Mouse (Mus musculus) intestine, postnatal 0 days (tissue): Measurements from ENCODE around the gene Ttll3. TPM values are rescaled to one million over a fixed set of nuclear protein-coding genes. Genes with fewer than 3 reads are reported as not detected.

Experiments
- ATAC-seq: fragments of 200-750 bp; cut with Nextera tagmentation; 2 replicates; pipeline ENCODE4 v1.8.0; 2017; ENCODE audit warnings: mild to moderate bottlenecking, moderate TSS enrichment, moderate library complexity
- H3K27ac ChIP-seq: fragments of 300-500 bp; sonication (generic); 2 replicates; pipeline ENCODE4 v1.5.1; 2014; ENCODE audit warnings: mild to moderate bottlenecking, low read depth, low read length, moderate library complexity
- H3K27me3 ChIP-seq: fragments of 300-500 bp; sonication (generic); replicated peaks from 2 replicates; pipeline ENCODE4 v1.6.1; 2014; ENCODE audit warnings: low read length, mixed read lengths; ENCODE audit not compliant: control insufficient read depth, insufficient read depth
- H3K36me3 ChIP-seq: fragments of 300-500 bp; sonication (generic); 2 replicates; pipeline ENCODE4 v1.6.1; 2014; ENCODE audit warnings: mild to moderate bottlenecking, moderate library complexity; ENCODE audit not compliant: control insufficient read depth, insufficient read depth
- H3K4me1 ChIP-seq: fragments of 300-500 bp; sonication (generic); replicated peaks from 2 replicates; pipeline ENCODE4 v1.6.1; 2014; ENCODE audit warnings: antibody characterized with exemption, low read length, mixed read lengths; ENCODE audit not compliant: control insufficient read depth, insufficient read depth
- H3K4me2 ChIP-seq: fragments of 300-500 bp; sonication (generic); replicated peaks from 2 replicates; pipeline ENCODE4 v1.6.1; 2014; ENCODE audit warnings: low read depth, mild to moderate bottlenecking, moderate library complexity
- H3K4me3 ChIP-seq: fragments of 300-500 bp; sonication (generic); 2 replicates; pipeline ENCODE4 v1.5.1; 2014; ENCODE audit warnings: low read depth, low read length
- H3K9ac ChIP-seq: fragments of 300-500 bp; sonication (generic); 2 replicates; pipeline ENCODE4 v1.6.1; 2014; ENCODE audit warnings: mild to moderate bottlenecking, low read depth, low read length
- H3K9me3 ChIP-seq: fragments of 300-500 bp; sonication (generic); 2 replicates; pipeline ENCODE4 v1.6.1; 2016; ENCODE audit warnings: mixed run types; ENCODE audit not compliant: control insufficient read depth
- CTCF ChIP-seq: sonication (generic); IDR thresholded peaks from 2 replicates; pipeline ENCODE4 v1.5.1; 2016; ENCODE audit warnings: low read depth, mild to moderate bottlenecking, control low read depth, antibody characterized with exemption, moderate library complexity
- WGBS: fragments of 180-500 bp; shearing (Covaris S2); extraction: QIAGEN DNeasy Blood & Tissue Kit; methylation state at CpG from one replicate; pipeline ENCODE4 v1.1.7; 2014; 5-methylcytosine and 5-hydroxymethylcytosine counted together
- polyA plus RNA-seq: library from polyadenylated mRNA; unstranded; fragments of >200 nt; fragmentation: Nextera tagmentation; extraction: Ambion mirVana; gene quantifications from 2 replicates; pipeline ENCODE4 v1.2.1, GENCODE M21; 2015

Gene Ttll3
- 1.4 and 1.6 TPM in 2 replicates for polyA plus RNA-seq

DNA sequence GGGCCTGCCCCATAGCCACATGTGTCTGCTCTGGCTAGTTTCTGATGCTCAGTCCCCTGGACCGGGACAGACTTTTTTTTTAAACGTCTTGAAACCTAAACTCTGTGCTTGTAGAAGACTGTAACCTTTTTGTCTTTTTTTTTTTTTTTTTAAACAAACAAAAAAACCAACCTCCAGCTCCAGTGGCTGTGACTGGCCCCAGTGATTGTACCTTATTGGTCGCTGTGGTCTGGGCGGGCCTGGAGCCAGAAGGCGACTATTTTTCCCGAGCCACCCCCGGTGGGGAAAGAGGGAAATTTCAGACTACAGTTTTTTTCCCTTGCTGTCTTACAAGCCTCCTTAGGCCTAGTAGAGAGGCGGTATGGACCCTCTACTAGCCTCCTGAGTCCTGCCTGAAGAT is at the start of gene Ttll3:
Gene Ttll3, plus strand, starts transcription at position 301 of the 400 bp plus-strand sequence.
- 63% methylated on average over 8 of the region's 8 CpGs for WGBS
- no peak within 1 kb of the TSS for H3K4me3 ChIP-seq
- no peak for TF ChIP-seq CTCF
- H3K4me2 ChIP-seq: no peak within 1 kb of the TSS
- H3K36me3 ChIP-seq: peaks cover 64% of the 10 kb centered on the region
- H3K4me1 ChIP-seq: peaks cover 8% of the 10 kb centered on the region; the same call in 1 of the 2 replicates
- no peak for ATAC-seq
- H3K27ac ChIP-seq: no peak within 1 kb of the TSS
- no peak within 1 kb of the TSS for H3K9ac ChIP-seq
- no peaks in the 10 kb centered on the region for H3K27me3 ChIP-seq
- H3K9me3 ChIP-seq: no peaks in the 10 kb centered on the region

DNA sequence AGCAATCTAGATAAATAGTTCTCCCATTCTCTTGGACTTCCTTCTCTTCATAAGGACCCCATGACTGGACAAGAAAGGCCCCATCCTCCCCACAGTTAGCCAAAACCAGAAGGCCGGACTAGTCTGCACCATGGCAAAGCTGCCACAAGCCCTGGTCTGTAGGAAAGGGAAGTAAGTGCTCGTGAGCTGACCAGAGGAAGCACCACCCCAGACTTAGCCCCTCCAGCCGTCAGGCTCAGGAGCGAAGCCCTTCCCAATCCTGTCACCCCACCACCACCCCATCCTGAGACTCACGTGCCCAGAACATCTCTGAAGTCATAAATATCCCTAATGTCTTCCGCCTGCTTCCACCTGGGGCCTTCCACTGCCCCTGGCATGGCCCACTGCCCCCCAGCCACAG is 47.5 kb upstream of the Ttll3 start:
- Histone ChIP-seq H3K36me3 (peaks cover 22% of the 10 kb centered on the region), H3K27me3 (no peaks in the 10 kb centered on the region), H3K4me3 (no peak overlapping the region), H3K4me1 (no peaks in the 10 kb centered on the region), H3K27ac (no peak overlapping the region), H3K9me3 (no peaks in the 10 kb centered on the region), H3K9ac (no peak overlapping the region), H3K4me2 (no peak overlapping the region)
- no peak for ATAC-seq
- TF ChIP-seq CTCF: no peak
- 86% methylated on average over 6 of the region's 6 CpGs for WGBS

DNA sequence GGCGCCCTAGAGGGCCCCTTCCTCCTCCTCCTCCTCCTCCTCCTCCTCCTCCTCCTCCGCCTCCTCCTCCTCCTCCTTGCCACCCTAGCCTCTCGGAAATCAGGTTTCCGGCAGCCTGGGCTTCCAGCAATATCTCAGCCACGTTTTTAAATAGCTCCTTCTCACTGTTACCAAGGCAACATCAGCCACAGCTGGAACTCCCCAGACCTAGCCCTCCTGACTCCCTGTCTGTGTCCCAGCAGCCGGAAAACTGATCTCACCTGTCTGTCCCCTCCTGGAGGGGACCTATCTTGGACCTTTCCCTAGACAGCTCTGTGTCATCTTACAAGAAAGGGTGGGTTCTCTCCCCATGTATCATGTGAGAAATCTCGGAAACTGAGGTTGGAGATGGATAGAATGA is 46.8 kb upstream of the Ttll3 start:
- no peak overlapping the region for H3K27ac ChIP-seq
- peak overlapping the region; percentile 75; the same call in 1 of the 2 replicates for H3K4me2 ChIP-seq
- H3K4me3 ChIP-seq: no peak overlapping the region
- H3K9me3 ChIP-seq: no peaks in the 10 kb centered on the region
- no peaks in the 10 kb centered on the region for H3K27me3 ChIP-seq
- H3K9ac ChIP-seq: no peak overlapping the region
- no peaks in the 10 kb centered on the region for H3K4me1 ChIP-seq
- peaks cover 22% of the 10 kb centered on the region for H3K36me3 ChIP-seq
- WGBS: 40% methylated on average over 4 of the region's 7 CpGs
- no peak for ATAC-seq
- TF ChIP-seq CTCF: no peak

DNA sequence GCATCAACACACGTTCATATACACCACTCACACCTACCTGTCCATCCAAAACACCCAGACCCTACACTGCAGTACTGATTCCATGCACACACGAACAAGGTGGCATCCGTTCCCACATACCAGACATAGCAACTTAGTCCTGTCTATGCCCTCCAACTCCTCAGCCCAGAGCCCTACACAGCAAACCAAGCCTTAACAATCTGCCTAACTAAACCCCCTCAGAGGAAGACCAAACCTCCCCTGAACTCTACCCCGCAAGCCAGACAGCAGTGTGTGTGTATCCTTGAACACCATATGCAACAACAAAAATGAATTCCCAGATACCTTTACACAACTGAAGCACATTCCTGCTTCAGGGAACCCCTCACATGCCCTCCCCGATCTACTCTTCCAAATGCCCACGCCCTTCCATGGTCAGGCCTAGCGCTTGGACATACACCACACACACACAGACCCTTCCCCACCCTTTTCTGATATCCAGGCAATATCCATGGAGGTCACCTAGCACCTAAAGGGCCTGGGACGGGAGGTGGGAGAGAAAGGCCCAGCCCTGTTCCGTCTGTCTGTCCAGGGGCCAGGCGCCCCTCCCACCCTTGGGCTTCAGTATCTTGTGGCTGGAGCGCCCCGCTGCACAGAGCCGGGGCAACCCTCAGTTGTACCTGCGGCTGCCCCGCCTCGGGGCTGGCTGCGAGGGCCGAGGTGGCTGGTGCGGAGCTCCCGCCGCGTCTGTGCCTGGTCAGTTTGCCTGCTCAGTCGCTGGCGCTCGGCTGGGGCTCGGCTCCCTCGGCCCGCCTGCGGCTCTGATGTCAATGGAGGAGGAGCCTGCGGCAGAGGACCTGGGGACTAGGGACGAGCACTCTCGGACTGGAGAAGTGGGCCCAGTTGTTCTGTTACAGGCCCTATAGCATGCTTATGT is 45.6 kb upstream of the Ttll3 start, which contains the start of gene Camk1:
Gene Camk1, minus strand, starts transcription at position 808 of the 916 bp plus-strand sequence.
- TF ChIP-seq CTCF: no peak
- Histone ChIP-seq H3K4me1 (no peaks in the 10 kb centered on the region), H3K4me3 (peak within 1 kb of the TSS; percentile 61), H3K27me3 (no peaks in the 10 kb centered on the region), H3K27ac (no peak within 1 kb of the TSS), H3K9me3 (no peaks in the 10 kb centered on the region), H3K4me2 (peak within 1 kb of the TSS; percentile 75), H3K36me3 (peaks cover 14% of the 10 kb centered on the region), H3K9ac (peak within 1 kb of the TSS; percentile 73)
- 12% methylated on average over 32 of the region's 32 CpGs for whole genome bisulfite sequencing
- ATAC-seq: peak; percentile 66

DNA sequence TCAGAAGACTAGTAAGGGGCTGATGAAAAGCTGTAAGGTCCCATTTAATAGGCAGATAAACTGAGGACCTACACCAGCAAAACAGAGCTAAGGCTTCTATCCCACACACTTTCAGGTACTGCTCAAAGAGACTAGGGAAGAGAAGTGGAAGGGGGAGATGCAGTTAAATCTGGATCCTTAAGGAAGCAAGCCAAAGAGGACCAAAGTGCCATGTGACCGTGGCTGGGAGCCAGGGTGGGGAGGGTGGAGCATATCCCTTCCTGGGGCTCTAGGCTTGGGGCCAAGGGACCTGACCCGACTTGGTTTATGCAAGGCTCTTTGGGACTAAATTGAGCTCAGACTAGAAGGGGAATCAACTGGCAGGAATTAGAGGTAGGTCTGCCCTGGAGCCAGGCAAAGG is 44.7 kb upstream of the Ttll3 start:
- H3K36me3 ChIP-seq: peaks cover 7% of the 10 kb centered on the region; the same call in 1 of the 2 replicates
- no peaks in the 10 kb centered on the region for H3K4me1 ChIP-seq
- peak overlapping the region; percentile 75 for H3K4me2 ChIP-seq
- H3K4me3 ChIP-seq: no peak overlapping the region
- no peak overlapping the region for H3K9ac ChIP-seq
- no peaks in the 10 kb centered on the region for H3K9me3 ChIP-seq
- H3K27me3 ChIP-seq: no peaks in the 10 kb centered on the region
- no peak for ATAC-seq
- no peak for TF ChIP-seq CTCF
- WGBS: 19% methylated on average over 2 of the region's 2 CpGs
- H3K27ac ChIP-seq: no peak overlapping the region

DNA sequence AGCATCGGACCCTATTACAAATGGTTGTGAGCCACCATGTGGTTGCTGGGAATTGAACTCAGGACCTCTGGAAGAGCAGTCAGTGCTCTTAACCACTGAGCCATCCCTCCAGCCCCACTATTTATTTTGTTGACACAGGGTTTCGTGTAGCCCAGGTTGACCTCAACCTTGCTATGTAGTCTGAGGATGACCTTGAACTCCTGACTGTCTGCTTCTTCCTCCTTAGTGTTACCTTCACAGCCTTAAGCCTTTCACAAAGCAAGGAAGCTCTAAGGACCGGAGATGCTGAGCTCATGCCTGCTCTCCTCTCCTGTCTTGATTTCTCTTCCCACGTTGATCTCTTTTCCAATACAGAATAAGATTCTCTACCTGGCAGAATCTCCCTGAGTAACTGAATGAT is 42.2 kb upstream of the Ttll3 start:
- no peak for ATAC-seq

More for the DNA sequence above, 42.2 kb upstream of the Ttll3 start:
- no peaks in the 10 kb centered on the region for H3K27me3 ChIP-seq
- H3K9ac ChIP-seq: no peak overlapping the region
- H3K4me2 ChIP-seq: no peak overlapping the region
- no peaks in the 10 kb centered on the region for H3K4me1 ChIP-seq
- H3K27ac ChIP-seq: no peak overlapping the region
- H3K9me3 ChIP-seq: no peaks in the 10 kb centered on the region
- no peak overlapping the region for H3K4me3 ChIP-seq
- no peak for TF ChIP-seq CTCF
- 65% methylated on average over 4 of the region's 4 CpGs for WGBS
- no peaks in the 10 kb centered on the region for H3K36me3 ChIP-seq
